Mouse (Mus musculus): ENCODE results near the gene Esrrb. TPM values are rescaled to one million over a fixed set of nuclear protein-coding genes. Genes with fewer than 3 reads are reported as not detected.

The Esrrb gene
- polyA plus RNA-seq, 1 experiment from 2014 or later, result 0.53 TPM

DNA sequence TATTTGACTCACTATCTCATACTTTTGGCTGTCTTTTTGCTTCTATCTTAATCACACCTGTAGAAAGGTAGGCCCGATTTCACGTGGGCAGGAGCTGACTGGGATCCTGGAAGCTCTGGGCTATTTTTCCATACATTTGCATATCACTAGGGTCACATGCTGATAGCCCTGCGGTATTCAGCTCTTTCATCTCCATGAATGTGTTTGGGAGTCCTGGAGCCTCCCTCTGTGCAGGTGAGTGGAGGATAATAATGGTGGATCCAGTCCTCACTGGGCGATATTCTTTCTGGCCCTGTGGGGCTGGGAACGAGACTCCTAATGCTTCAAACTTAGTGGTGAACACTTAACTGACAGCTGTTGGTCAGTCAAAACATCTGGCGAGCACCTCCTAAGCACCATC is 110.0 kb downstream of the Esrrb start:
- 61% methylated on average over 6 of the region's 6 CpGs for WGBS
- no peak for ATAC-seq (replicated peaks; ENCODE audit: low FRiP score)
- H3K4me2 ChIP-seq, result no peak overlapping the region

DNA sequence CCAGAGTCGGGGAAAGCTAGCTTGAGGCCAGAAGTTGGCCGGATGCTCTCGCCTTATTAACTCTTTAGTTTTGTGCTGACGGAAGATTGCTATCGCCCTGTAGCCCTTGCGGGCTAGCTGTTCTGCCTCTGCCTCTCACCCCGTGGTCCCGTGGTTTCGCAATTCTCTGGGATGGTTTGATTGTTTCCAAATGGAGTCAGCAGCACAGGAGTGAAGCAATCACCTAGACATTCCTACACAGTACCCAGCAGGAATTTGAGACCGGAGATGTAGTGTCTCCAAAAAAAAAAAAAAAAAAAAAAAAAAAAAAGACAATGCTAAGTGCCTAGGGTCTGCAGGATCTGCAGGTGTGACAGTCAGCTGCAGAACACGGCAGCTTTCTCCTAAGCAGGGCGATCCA is 112.7 kb downstream of the Esrrb start:
- no peak overlapping the region for H3K9ac ChIP-seq
- H3K4me3 ChIP-seq (replicated peaks), result no peak overlapping the region
- no peak overlapping the region for H3K27ac ChIP-seq
- 0 out of 2 replicates have a peak, but pooled peaks cover 3% of the 10 kb centered on the region for H3K27me3 ChIP-seq
- H3K4me2 ChIP-seq, result no peak overlapping the region
- H3K9me3 ChIP-seq (replicated peaks), result no peaks in the 10 kb centered on the region
- ATAC-seq (replicated peaks; ENCODE audit: low FRiP score), result no peak
- peaks cover 4% of the 10 kb centered on the region; the same call in 1 of the 2 replicates for H3K4me1 ChIP-seq
- H3K36me3 ChIP-seq, result no peaks in the 10 kb centered on the region
- 55% methylated on average over 12 of the region's 12 CpGs for WGBS

More for the DNA sequence above, 110.0 kb downstream of the Esrrb start:
- peaks cover 6% of the 10 kb centered on the region; the same call in 1 of the 2 replicates for H3K4me1 ChIP-seq
- no peaks in the 10 kb centered on the region for H3K9me3 ChIP-seq (replicated peaks)
- H3K27ac ChIP-seq, result no peak overlapping the region
- no peak overlapping the region for H3K4me3 ChIP-seq (replicated peaks)
- no peaks in the 10 kb centered on the region for H3K36me3 ChIP-seq
- 0 out of 2 replicates have a peak, but pooled peaks cover 3% of the 10 kb centered on the region for H3K27me3 ChIP-seq
- H3K9ac ChIP-seq, result no peak overlapping the region

DNA sequence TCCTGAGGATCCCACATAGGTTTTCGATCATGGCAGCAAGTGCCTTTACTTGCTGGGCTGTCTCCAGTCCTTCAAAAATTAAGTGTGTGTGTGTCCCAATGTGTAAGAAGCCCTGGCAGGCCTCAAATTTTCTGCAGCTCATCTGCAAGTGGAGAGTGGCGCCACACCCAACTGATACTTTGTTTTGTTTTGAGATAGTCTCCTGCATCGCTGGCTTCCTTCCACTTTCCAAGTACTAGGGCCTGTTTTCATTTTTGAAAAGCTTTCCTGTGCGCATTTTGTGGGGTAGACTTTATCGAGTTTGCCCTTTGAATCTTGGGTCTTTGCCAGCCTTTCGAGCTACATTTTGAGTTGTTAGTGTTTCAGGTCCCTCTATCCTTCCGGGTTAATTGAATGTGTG is 115.1 kb downstream of the Esrrb start:
- Histone ChIP-seq H3K9ac (no peak overlapping the region), H3K9me3 (replicated peaks) (no peaks in the 10 kb centered on the region), H3K27ac (no peak overlapping the region), H3K4me3 (replicated peaks) (no peak overlapping the region), H3K36me3 (no peaks in the 10 kb centered on the region), H3K4me2 (no peak overlapping the region), H3K27me3 (0 out of 2 replicates have a peak, but pooled peaks cover 3% of the 10 kb centered on the region), H3K4me1 (peaks cover 4% of the 10 kb centered on the region; the same call in 1 of the 2 replicates)
- ATAC-seq (replicated peaks; ENCODE audit: low FRiP score), result no peak
- 78% methylated on average over 7 of the region's 7 CpGs for WGBS

DNA sequence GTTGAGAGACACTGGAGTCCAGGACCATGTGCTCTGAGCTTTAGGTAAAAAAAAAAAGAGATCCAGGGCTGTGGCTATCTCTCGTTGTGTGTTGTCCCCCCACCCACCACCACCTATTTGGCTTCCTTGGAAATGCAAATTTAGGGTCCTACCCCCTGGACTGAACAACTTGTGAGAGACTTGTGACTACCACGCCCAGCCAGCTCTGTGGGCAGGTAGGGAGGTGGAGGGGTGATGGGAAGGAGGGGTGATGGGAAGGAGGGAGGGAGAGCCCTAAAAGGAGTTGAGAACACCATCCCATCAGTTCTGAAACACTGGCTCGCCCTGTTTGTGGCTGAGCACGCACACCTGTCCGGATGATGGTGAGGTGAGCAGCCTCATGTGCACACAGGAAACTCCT is 118.0 kb downstream of the Esrrb start:
- H3K4me3 ChIP-seq (replicated peaks), result no peak overlapping the region
- H3K4me2 ChIP-seq, result no peak overlapping the region
- no peaks in the 10 kb centered on the region for H3K9me3 ChIP-seq (replicated peaks)
- no peak overlapping the region for H3K9ac ChIP-seq
- no peak overlapping the region for H3K27ac ChIP-seq
- no peaks in the 10 kb centered on the region for H3K27me3 ChIP-seq
- WGBS, result 80% methylated on average over 5 of the region's 5 CpGs
- no peak for ATAC-seq (replicated peaks; ENCODE audit: low FRiP score)
- 0 out of 2 replicates have a peak, but pooled peaks cover 7% of the 10 kb centered on the region for H3K4me1 ChIP-seq
- no peaks in the 10 kb centered on the region for H3K36me3 ChIP-seq

DNA sequence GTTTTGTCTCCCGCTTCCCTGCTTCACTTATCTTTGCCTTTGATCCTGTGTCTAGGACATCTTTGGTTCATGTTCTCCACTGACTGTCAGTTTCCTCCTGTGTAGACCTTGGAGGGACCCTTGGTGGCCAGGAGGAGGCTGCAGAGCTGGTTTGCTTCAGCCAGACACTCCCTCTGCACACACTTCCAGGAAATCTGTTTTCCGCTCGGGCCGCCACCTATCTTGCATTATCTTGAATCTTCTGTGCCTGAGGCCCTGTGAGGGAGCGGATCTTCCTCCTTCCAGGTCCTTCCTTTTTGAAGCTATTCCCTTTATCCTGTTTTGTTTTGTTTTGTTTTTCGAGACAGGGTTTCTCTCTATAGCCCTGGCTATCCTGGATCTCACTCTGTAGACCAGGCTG is 121.1 kb downstream of the Esrrb start:
- no peak overlapping the region for H3K4me2 ChIP-seq
- H3K9ac ChIP-seq, result no peak overlapping the region
- H3K27ac ChIP-seq, result no peak overlapping the region
- no peaks in the 10 kb centered on the region for H3K36me3 ChIP-seq
- no peaks in the 10 kb centered on the region for H3K9me3 ChIP-seq (replicated peaks)
- 0 out of 2 replicates have a peak, but pooled peaks cover 7% of the 10 kb centered on the region for H3K4me1 ChIP-seq
- H3K27me3 ChIP-seq, result no peaks in the 10 kb centered on the region
- WGBS, result 77% methylated on average over 6 of the region's 6 CpGs
- no peak overlapping the region for H3K4me3 ChIP-seq (replicated peaks)
- no peak for ATAC-seq (replicated peaks; ENCODE audit: low FRiP score)

DNA sequence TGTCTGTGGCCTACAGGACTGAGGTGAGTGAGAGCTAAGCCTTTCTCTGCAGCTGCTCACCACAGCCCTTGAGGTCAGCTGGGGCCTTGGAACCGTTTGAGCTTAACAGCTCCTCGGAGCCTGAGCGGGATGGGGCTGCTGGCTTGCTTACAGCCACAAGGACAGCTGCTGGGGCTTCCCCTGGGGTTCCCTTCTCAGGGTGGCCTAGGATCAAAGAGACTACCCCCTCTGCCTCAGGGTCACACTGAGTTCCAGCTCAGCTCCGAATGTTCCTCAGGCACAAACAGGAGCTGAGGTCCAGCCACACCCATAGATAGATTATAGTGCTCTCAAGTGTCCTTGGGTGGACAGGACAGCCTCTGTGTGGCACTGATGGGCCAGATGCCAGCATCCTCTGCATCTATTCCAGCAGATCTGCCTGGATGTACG is 122.5 kb downstream of the Esrrb start:
- Histone ChIP-seq H3K4me1 (0 out of 2 replicates have a peak, but pooled peaks cover 7% of the 10 kb centered on the region), H3K9ac (no peak overlapping the region), H3K4me2 (no peak overlapping the region), H3K27ac (no peak overlapping the region), H3K36me3 (no peaks in the 10 kb centered on the region), H3K4me3 (replicated peaks) (no peak overlapping the region), H3K9me3 (replicated peaks) (no peaks in the 10 kb centered on the region), H3K27me3 (no peaks in the 10 kb centered on the region)
- 41% methylated on average over 5 of the region's 5 CpGs for WGBS
- ATAC-seq (replicated peaks; ENCODE audit: low FRiP score), result no peak

DNA sequence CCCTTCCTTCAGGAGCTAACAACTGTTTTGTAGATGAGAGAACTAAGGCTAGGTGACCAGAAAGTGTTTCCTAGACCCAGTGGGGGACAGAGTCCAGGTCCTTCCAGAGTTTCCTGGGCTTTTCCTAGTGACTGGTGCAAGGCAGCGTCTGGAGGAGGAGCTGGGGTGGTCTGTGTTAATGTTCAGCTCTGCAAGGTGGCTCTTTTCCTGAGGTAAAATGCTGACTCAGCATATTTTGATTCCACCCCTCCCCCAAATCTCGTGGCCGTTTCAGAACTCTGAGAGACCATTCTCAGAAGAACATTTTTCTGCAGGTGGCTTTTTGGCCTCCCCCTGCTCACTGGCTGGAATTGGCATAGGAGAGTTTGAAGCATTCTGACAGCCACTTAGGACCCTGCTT is 127.1 kb downstream of the Esrrb start:
- H3K4me2 ChIP-seq, result no peak overlapping the region
- H3K4me3 ChIP-seq (replicated peaks), result no peak overlapping the region
- no peaks in the 10 kb centered on the region for H3K36me3 ChIP-seq
- ATAC-seq (replicated peaks; ENCODE audit: low FRiP score), result no peak
- no peaks in the 10 kb centered on the region for H3K9me3 ChIP-seq (replicated peaks)
- peaks cover 12% of the 10 kb centered on the region; the same call in 1 of the 2 replicates for H3K4me1 ChIP-seq
- H3K27me3 ChIP-seq, result no peaks in the 10 kb centered on the region
- 58% methylated on average over 3 of the region's 3 CpGs for WGBS
- H3K27ac ChIP-seq, result no peak overlapping the region
- no peak overlapping the region for H3K9ac ChIP-seq

DNA sequence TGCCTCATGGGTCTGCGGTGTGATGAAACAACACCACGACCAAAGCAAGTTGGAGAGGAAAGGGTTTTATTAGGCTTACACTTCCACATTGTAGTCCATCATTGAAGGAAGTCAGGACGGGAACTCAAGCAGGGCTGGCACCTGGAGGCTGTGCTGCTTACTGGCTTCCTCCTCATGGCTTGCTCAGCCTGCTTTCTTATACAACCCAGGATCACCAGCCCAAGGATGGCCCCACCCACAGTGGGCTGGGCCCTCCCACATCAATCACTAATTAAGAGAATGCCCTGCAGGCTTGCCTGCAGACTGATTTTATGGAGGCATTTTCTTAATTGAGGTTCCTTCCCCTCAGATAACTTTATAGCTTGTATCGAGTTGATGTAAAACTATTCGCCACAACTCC is 129.1 kb downstream of the Esrrb start:
- H3K4me2 ChIP-seq, result no peak overlapping the region
- H3K27ac ChIP-seq, result no peak overlapping the region
- H3K4me3 ChIP-seq (replicated peaks), result no peak overlapping the region
- H3K9ac ChIP-seq, result no peak overlapping the region
- no peaks in the 10 kb centered on the region for H3K27me3 ChIP-seq
- 48% methylated on average over 5 of the region's 5 CpGs for WGBS
- no peaks in the 10 kb centered on the region for H3K9me3 ChIP-seq (replicated peaks)
- H3K4me1 ChIP-seq, result peaks cover 6% of the 10 kb centered on the region; the same call in 1 of the 2 replicates
- no peak for ATAC-seq (replicated peaks; ENCODE audit: low FRiP score)
- H3K36me3 ChIP-seq, result no peaks in the 10 kb centered on the region

DNA sequence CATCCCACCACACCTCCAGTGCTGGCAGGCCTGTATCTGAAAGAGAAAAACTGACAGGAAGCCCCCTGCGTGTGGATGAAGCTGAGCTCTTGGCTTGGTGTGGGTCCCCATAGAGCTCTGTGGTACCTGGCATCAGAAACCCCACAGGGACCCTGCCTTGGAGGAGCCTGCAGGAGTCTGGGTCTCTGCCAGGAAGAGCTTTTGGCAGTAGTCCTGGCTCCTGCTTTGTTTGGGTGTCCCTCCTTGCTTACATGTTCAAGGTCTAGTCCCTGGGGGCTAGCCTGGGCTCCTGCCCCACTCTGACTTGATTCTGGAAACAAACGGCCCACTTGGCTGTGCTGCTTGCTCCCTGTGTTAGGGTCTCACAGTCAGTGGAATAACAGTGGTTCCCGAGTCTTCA is 130.6 kb downstream of the Esrrb start:
- Histone ChIP-seq H3K27ac (no peak overlapping the region), H3K27me3 (no peaks in the 10 kb centered on the region), H3K4me2 (no peak overlapping the region), H3K9ac (no peak overlapping the region), H3K36me3 (no peaks in the 10 kb centered on the region), H3K4me3 (replicated peaks) (no peak overlapping the region), H3K9me3 (replicated peaks) (no peaks in the 10 kb centered on the region), H3K4me1 (peaks cover 6% of the 10 kb centered on the region; the same call in 1 of the 2 replicates)
- no peak for ATAC-seq (replicated peaks; ENCODE audit: low FRiP score)
- 60% methylated on average over 3 of the region's 3 CpGs for WGBS

DNA sequence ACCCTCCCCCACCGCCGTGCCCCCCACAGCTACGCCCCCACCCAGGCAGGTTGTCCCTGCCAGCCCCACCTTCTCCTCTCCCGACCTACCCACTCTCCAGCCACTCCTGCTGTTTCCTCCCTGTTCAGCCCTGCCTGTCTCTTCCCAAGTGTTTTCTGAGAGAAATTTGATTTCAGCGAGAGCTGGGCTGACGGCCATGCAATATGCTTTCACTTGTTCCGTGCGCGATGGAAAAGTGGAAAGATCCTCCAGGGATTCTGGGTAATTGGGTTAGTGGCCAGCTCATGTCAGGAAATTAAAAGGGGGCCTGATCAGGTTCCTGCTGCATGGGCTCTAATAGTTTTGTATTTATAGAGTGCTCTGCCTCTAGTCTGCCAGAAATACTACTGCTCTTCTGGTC is 131.9 kb downstream of the Esrrb start:
- no peak for ATAC-seq (replicated peaks; ENCODE audit: low FRiP score)
- no peaks in the 10 kb centered on the region for H3K36me3 ChIP-seq
- no peak overlapping the region for H3K27ac ChIP-seq
- 26% methylated on average over 9 of the region's 9 CpGs for WGBS
- peaks cover 6% of the 10 kb centered on the region; the same call in 1 of the 2 replicates for H3K4me1 ChIP-seq
- no peak overlapping the region for H3K9ac ChIP-seq
- peak overlapping the region; percentile 17; the same call in 1 of the 2 replicates for H3K4me2 ChIP-seq
- no peaks in the 10 kb centered on the region for H3K27me3 ChIP-seq
- no peaks in the 10 kb centered on the region for H3K9me3 ChIP-seq (replicated peaks)
- H3K4me3 ChIP-seq (replicated peaks), result no peak overlapping the region

DNA sequence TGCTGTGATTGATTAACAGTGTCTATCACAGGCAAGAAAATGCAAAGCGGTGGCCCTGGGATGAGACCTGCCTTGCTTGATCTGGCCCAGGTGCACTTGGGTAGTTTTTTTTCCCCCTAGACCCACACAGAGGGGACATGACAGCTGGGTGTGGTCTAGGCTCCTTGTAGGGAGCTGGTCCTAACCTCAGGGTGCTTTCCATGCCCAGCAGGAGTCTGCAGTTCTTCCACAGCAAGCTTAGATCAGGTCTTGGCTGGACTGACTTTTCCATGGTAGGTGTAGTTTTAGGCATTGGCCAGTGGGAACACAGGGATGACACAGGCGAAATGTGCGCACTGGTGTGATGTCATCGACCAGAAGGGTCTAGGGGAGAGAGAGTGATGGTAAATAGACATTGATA is 136.2 kb downstream of the Esrrb start:
- Histone ChIP-seq H3K27me3 (no peaks in the 10 kb centered on the region), H3K36me3 (no peaks in the 10 kb centered on the region), H3K4me2 (no peak overlapping the region), H3K4me3 (replicated peaks) (no peak overlapping the region), H3K4me1 (peaks cover 15% of the 10 kb centered on the region), H3K9ac (no peak overlapping the region), H3K27ac (no peak overlapping the region), H3K9me3 (replicated peaks) (no peaks in the 10 kb centered on the region)
- ATAC-seq (replicated peaks; ENCODE audit: low FRiP score), result no peak
- 93% methylated on average over 4 of the region's 4 CpGs for WGBS

DNA sequence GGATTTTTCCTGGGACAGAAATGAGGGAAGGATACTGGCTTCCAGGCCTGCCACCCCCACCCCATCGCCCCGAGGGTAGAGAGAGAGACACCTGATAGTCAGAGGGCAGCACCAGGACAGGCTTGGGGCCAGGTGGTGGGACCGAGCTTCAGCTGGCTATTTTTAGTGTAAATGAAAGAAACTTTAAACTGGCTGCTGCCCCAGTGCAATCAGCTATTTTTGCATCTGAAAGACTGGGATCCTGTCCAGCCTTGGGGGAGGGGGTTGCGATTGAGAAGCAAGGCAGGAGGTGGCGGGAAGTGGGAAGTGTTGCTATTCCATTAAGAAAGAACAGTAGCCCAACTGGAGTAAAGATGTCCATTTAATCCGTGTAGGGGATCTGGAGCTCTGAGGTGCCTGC is 137.8 kb downstream of the Esrrb start:
- WGBS, result 15% methylated on average over 6 of the region's 6 CpGs
- Histone ChIP-seq H3K4me3 (replicated peaks) (no peak overlapping the region), H3K36me3 (no peaks in the 10 kb centered on the region), H3K27ac (no peak overlapping the region), H3K9ac (no peak overlapping the region), H3K27me3 (no peaks in the 10 kb centered on the region), H3K4me2 (0 out of 2 replicates have a peak overlapping the region, but pooled peaks have one; percentile 1), H3K4me1 (peaks cover 9% of the 10 kb centered on the region; the same call in 1 of the 2 replicates), H3K9me3 (replicated peaks) (no peaks in the 10 kb centered on the region)
- ATAC-seq (replicated peaks; ENCODE audit: low FRiP score), result no peak

DNA sequence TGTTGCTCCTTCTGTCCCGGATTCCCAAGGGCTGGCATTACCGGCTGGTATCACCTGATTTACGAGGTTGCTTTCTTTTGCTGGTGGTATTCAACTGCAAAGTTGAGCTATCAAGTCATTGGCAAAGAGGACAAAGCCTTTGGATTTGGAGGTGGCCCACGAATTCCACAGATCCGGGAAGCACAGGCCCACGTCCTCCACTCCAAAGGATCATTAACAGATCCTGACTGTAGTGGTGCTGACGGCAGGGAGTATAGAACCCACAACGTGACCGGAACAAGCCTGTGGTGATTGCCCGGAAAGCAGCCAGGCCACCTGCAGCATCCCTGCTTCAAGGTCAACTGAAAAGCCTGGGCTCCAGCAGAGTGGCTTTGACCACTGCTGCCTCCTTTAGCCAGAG is 140.8 kb downstream of the Esrrb start:
- ATAC-seq (replicated peaks; ENCODE audit: low FRiP score), result no peak
- Histone ChIP-seq H3K9me3 (replicated peaks) (no peaks in the 10 kb centered on the region), H3K4me1 (peaks cover 9% of the 10 kb centered on the region; the same call in 1 of the 2 replicates), H3K9ac (no peak overlapping the region), H3K27me3 (no peaks in the 10 kb centered on the region), H3K4me2 (no peak overlapping the region), H3K4me3 (replicated peaks) (no peak overlapping the region), H3K27ac (no peak overlapping the region), H3K36me3 (no peaks in the 10 kb centered on the region)
- 63% methylated on average over 10 of the region's 10 CpGs for WGBS

All from kidney, embryonic 15.5 days (tissue).